Mouse (Mus musculus) ES-Bruce4 (cell line): ENCODE measurements around the gene Rptor. TPM values are rescaled to one million over a fixed set of nuclear protein-coding genes. Genes with fewer than 3 reads are reported as not detected.

ENCODE experiments used
- H3K27ac ChIP-seq: 2 replicates; pipeline ENCODE4 v1.5.1; 2012; ENCODE audit warnings: low read length, inconsistent platforms; ENCODE audit not compliant: insufficient read depth
- H3K27me3 ChIP-seq: 2 replicates; pipeline ENCODE4 v1.6.1; 2012; ENCODE audit warnings: mild to moderate bottlenecking, low read length, inconsistent platforms; ENCODE audit not compliant: control insufficient read depth, poor library complexity, insufficient read depth, severe bottlenecking
- H3K36me3 ChIP-seq: 2 replicates; pipeline ENCODE4 v1.6.1; 2012; ENCODE audit warnings: inconsistent platforms, mild to moderate bottlenecking, low read length, moderate library complexity; ENCODE audit not compliant: control insufficient read depth, poor library complexity, insufficient read depth, severe bottlenecking
- H3K4me1 ChIP-seq: one replicate; pipeline ENCODE4 v1.8.1; 2011; ENCODE audit warnings: low read length; ENCODE audit not compliant: control insufficient read depth, insufficient read depth
- H3K4me3 ChIP-seq: 2 replicates; pipeline ENCODE4 v1.5.1; 2011; ENCODE audit warnings: low read depth, mild to moderate bottlenecking, low read length
- H3K9ac ChIP-seq: 2 replicates; pipeline ENCODE4 v1.6.1; 2012; ENCODE audit warnings: low read depth, mild to moderate bottlenecking, inconsistent platforms; ENCODE audit not compliant: poor library complexity, severe bottlenecking
- H3K9me3 ChIP-seq: replicated peaks from 2 replicates; pipeline ENCODE4 v1.6.1; 2012; ENCODE audit warnings: mild to moderate bottlenecking, low read length, inconsistent platforms; ENCODE audit not compliant: control insufficient read depth, poor library complexity, insufficient read depth, severe bottlenecking
- CTCF ChIP-seq: IDR thresholded peaks from one replicate; pipeline ENCODE4 v1.8.1; 2011; ENCODE audit warnings: low read depth, low read length
- EP300 ChIP-seq: IDR thresholded peaks from 2 replicates; pipeline ENCODE4 v1.6.1; 2011; ENCODE audit warnings: low read depth, low read length; ENCODE audit not compliant: insufficient read depth
- POLR2A ChIP-seq: IDR thresholded peaks from one replicate; pipeline ENCODE4 v1.8.1; 2011; ENCODE audit warnings: low read length; ENCODE audit not compliant: insufficient read depth
- polyA plus RNA-seq: library from polyadenylated mRNA; stranded (reverse); fragments of >200 nt; gene quantifications from 2 replicates; pipeline ENCODE4 v1.2.4, GENCODE M21; 2011; ENCODE audit warnings: low read depth; ENCODE audit not compliant: missing spikeins, insufficient read depth, insufficient read length

Gene Rptor
- polyA plus RNA-seq, 1 experiment = 41.5 TPM

- TF ChIP-seq EP300 (no peak), POLR2A (no peak), CTCF (no peak)
- no peak overlapping the region for H3K27ac ChIP-seq
- no peak overlapping the region for H3K4me3 ChIP-seq
- no peaks in the 10 kb centered on the region for H3K27me3 ChIP-seq
- no peaks in the 10 kb centered on the region for H3K36me3 ChIP-seq
- H3K4me1 ChIP-seq = no peaks in the 10 kb centered on the region
- no peaks in the 10 kb centered on the region for H3K9me3 ChIP-seq
- H3K9ac ChIP-seq = no peak overlapping the region
These were observed 84.6 kb downstream of the Rptor start for GRCm38 (mm10) chr11:119687316-119687715.

- peaks cover 2% of the 10 kb centered on the region for H3K4me1 ChIP-seq
- H3K27me3 ChIP-seq = no peaks in the 10 kb centered on the region
- no peaks in the 10 kb centered on the region for H3K36me3 ChIP-seq
- TF ChIP-seq CTCF (no peak), POLR2A (no peak), EP300 (no peak)
- no peak overlapping the region for H3K27ac ChIP-seq
- no peak overlapping the region for H3K4me3 ChIP-seq
- H3K9me3 ChIP-seq = no peaks in the 10 kb centered on the region
- H3K9ac ChIP-seq = no peak overlapping the region
These were observed 85.3 kb downstream of the Rptor start for GRCm38 (mm10) chr11:119687966-119688365.

GRCm38 (mm10) chr11:119689936-119690335 lies 87.2 kb downstream of the Rptor start:
- Histone ChIP-seq H3K36me3 (no peaks in the 10 kb centered on the region), H3K27ac (no peak overlapping the region), H3K9ac (no peak overlapping the region), H3K4me1 (peaks cover 2% of the 10 kb centered on the region), H3K27me3 (no peaks in the 10 kb centered on the region), H3K9me3 (no peaks in the 10 kb centered on the region), H3K4me3 (no peak overlapping the region)
- TF ChIP-seq POLR2A (no peak), EP300 (no peak), CTCF (no peak)

DNA sequence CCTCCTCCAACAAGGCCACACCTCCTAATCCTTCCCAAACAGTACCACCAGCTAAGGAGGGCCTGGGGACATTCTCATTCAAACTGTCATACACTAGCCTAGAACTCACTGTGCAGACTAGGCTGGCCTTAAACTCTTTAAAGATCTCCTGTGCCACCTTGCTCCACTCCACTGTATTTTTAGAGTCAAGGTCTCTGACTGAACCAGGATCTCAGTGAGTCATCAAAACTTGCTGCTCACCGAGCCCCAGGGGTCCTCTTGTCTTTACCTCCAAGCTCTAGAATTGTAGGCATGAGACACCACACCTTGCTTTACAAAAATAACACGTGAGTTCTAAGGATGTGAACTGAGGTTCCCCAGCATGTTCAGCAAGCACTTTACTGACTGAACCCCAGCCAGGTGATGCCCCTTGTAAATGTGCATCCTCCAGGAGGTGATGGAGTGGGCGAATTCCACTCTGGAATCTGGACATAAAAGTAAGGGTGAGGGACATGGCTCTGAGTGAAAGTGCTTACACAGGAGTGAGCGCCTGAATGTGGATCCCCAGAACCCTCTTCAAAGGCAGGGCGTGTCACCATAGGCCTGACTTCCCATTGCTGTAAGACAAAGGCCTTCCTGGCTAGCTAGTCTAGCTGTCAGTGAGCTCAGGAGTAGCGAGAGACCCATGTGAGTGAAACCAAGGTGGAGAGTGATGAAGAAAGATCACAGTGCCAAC lies 89.6 kb downstream of the Rptor start:
- Histone ChIP-seq H3K4me1 (peaks cover 5% of the 10 kb centered on the region), H3K27ac (no peak overlapping the region), H3K9me3 (no peaks in the 10 kb centered on the region), H3K9ac (no peak overlapping the region), H3K36me3 (no peaks in the 10 kb centered on the region), H3K4me3 (no peak overlapping the region), H3K27me3 (no peaks in the 10 kb centered on the region)
- TF ChIP-seq EP300 = no peak
- TF ChIP-seq CTCF = no peak
- no peak for TF ChIP-seq POLR2A

DNA sequence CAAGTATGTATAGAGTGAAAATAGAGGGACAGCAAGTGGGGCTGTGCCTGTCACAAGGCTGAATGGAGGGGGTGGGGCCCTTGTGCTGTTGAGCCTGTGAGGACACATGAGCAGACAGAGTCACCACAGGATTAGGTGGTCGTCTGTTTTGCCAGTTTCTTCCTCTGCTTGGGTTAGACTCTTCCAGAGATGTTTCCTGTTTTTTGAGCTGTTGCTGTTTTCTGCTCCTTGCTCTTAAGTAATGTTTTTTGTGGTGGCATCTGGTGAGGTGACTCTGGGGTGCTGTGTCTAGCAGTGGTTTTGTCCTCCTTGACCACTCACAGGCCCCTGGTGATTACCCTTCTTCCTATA lies 90.2 kb downstream of the Rptor start:
- no peak overlapping the region for H3K9ac ChIP-seq
- H3K4me1 ChIP-seq = peaks cover 5% of the 10 kb centered on the region
- no peak overlapping the region for H3K4me3 ChIP-seq
- TF ChIP-seq POLR2A (no peak), CTCF (no peak), EP300 (no peak)
- no peak overlapping the region for H3K27ac ChIP-seq
- no peaks in the 10 kb centered on the region for H3K36me3 ChIP-seq
- no peaks in the 10 kb centered on the region for H3K27me3 ChIP-seq
- no peaks in the 10 kb centered on the region for H3K9me3 ChIP-seq

DNA sequence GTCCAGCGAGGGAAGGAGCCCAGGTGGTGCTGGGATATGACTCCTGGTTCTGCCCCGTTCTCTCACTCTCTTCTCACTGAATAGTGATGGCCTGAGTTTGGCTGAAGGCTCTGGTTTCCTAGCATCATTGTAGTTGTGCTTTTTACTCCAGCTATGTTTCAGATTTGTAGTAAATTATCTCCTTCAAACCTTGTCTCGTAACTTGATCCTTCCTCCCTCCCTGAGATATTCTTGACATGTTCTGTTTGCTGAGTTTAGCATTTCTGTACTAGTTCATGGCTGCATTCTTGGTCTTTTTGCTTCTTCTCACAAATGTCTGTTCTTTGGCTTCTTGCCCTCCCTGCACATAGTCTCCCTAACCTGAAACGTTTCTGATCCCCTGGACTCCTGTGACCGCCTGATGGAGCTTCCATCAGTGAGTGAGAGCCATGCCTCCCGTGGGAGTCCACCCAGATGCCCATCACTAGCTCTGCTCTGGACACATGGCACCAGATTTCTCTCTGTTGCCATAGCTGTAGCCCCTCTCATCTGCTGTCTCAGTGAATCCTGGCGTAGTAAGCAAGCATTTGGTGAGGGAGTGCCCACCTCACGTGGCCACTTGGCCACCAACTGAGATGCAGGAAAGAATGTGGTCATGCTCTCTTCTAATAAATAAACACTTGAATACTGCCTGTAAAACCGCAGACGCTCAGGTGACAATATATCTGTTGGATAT lies 91.6 kb downstream of the Rptor start:
- no peak for TF ChIP-seq CTCF
- TF ChIP-seq POLR2A = no peak
- no peak for TF ChIP-seq EP300
- Histone ChIP-seq H3K27me3 (no peaks in the 10 kb centered on the region), H3K9ac (no peak overlapping the region), H3K27ac (no peak overlapping the region), H3K4me3 (no peak overlapping the region), H3K36me3 (no peaks in the 10 kb centered on the region), H3K4me1 (peaks cover 5% of the 10 kb centered on the region), H3K9me3 (no peaks in the 10 kb centered on the region)
